Mouse (Mus musculus): ENCODE results near the gene Stk26. TPM values are rescaled to one million over a fixed set of nuclear protein-coding genes. Genes with fewer than 3 reads are reported as not detected.

The Stk26 gene
- total RNA-seq (2023) = 10 to 100 TPM; 62.1 to 70.1 TPM

GRCm38 (mm10) chrX:50840847-50841560, at the start of gene Stk26:
Gene Stk26 (plus strand): TSS chrX:50841047.

GRCm38 (mm10) chrX:50942610-50943009, 101.8 kb downstream of the Stk26 start, which contains the start of gene Frmd7:
Gene Frmd7 (minus strand): TSS chrX:50942710.

Other genes with a start within 250 kb of the Stk26 start
- gene Frmd7, start 101.7 kb downstream of the Stk26 start, total RNA-seq (2023) = not detected
- gene Rap2c, start 177.0 kb downstream of the Stk26 start, total RNA-seq (2023) = 10 to 100 TPM; 36.6 to 38.2 TPM

All from T-cell, adult 66 days (primary cell).